Mouse (Mus musculus) testis, adult 2 months (tissue): ENCODE measurements at regions not wholly inside any gene's neighbourhood (a gene's known extent, or its start where the extent isn't known, plus 50 kb on each side); places are given as distances from the start of the nearest gene placed in this dataset.

Experiments
- H3K27ac ChIP-seq: fragments of 200-500 bp; 2 replicates; pipeline ENCODE4 v1.5.1; 2012; ENCODE audit warnings: low read depth, low read length; ENCODE audit not compliant: control insufficient read depth, insufficient read depth
- H3K27me3 ChIP-seq: fragments of 200-500 bp; 2 replicates; pipeline ENCODE4 v1.6.1; 2012; ENCODE audit warnings: mild to moderate bottlenecking, low read length, moderate library complexity; ENCODE audit not compliant: control insufficient read depth, insufficient read depth
- H3K36me3 ChIP-seq: fragments of 200-500 bp; 2 replicates; pipeline ENCODE4 v1.6.1; 2012; ENCODE audit warnings: mild to moderate bottlenecking, low read length; ENCODE audit not compliant: control insufficient read depth, insufficient read depth
- H3K4me1 ChIP-seq: fragments of 200-500 bp; 2 replicates; pipeline ENCODE4 v1.6.1; 2012; ENCODE audit warnings: low read length; ENCODE audit not compliant: control insufficient read depth, insufficient read depth
- H3K4me3 ChIP-seq: fragments of 200-500 bp; 2 replicates; pipeline ENCODE4 v1.5.1; 2012; ENCODE audit warnings: low read depth, mild to moderate bottlenecking, low read length, moderate library complexity, mixed read lengths; ENCODE audit not compliant: control insufficient read depth
- CTCF ChIP-seq: fragments of 200-500 bp; IDR thresholded peaks from 2 replicates; pipeline ENCODE4 v1.5.1; 2012; ENCODE audit warnings: low read depth, mild to moderate bottlenecking, inconsistent platforms, low read length, moderate library complexity; ENCODE audit not compliant: control insufficient read depth, insufficient read depth, insufficient replicate concordance
- POLR2A ChIP-seq: fragments of 200-500 bp; IDR thresholded peaks from 2 replicates; pipeline ENCODE4 v1.6.1; 2012; ENCODE audit warnings: low read depth, mild to moderate bottlenecking, inconsistent platforms, low read length, moderate library complexity; ENCODE audit not compliant: control insufficient read depth

- no peak for TF ChIP-seq CTCF
- TF ChIP-seq POLR2A: no peak
- Histone ChIP-seq H3K27ac (no peak overlapping the region), H3K4me1 (no peaks in the 10 kb centered on the region), H3K4me3 (no peak overlapping the region), H3K27me3 (no peaks in the 10 kb centered on the region), H3K36me3 (no peaks in the 10 kb centered on the region)
Observed at GRCm38 (mm10) chr2:92673931-92674330, 74.4 kb downstream of the Chst1 start.

GRCm38 (mm10) chr2:92675247-92675646 is 75.7 kb downstream of the Chst1 start:
- H3K4me1 ChIP-seq: no peaks in the 10 kb centered on the region
- H3K27ac ChIP-seq: no peak overlapping the region
- H3K36me3 ChIP-seq: no peaks in the 10 kb centered on the region
- H3K4me3 ChIP-seq: no peak overlapping the region
- TF ChIP-seq CTCF: no peak
- no peak for TF ChIP-seq POLR2A
- no peaks in the 10 kb centered on the region for H3K27me3 ChIP-seq

GRCm38 (mm10) chr2:92678276-92678930 is 78.9 kb downstream of the Chst1 start:
- H3K27me3 ChIP-seq: no peaks in the 10 kb centered on the region
- H3K27ac ChIP-seq: no peak overlapping the region
- H3K4me3 ChIP-seq: no peak overlapping the region
- H3K4me1 ChIP-seq: no peaks in the 10 kb centered on the region
- H3K36me3 ChIP-seq: no peaks in the 10 kb centered on the region
- no peak for TF ChIP-seq POLR2A

- TF ChIP-seq CTCF (no peak), POLR2A (no peak)
- H3K27me3 ChIP-seq: no peaks in the 10 kb centered on the region
- H3K36me3 ChIP-seq: no peaks in the 10 kb centered on the region
- no peak overlapping the region for H3K4me3 ChIP-seq
- H3K27ac ChIP-seq: no peak overlapping the region
- no peaks in the 10 kb centered on the region for H3K4me1 ChIP-seq
Observed at GRCm38 (mm10) chr2:92678999-92679704, 79.6 kb downstream of the Chst1 start.

GRCm38 (mm10) chr2:92682256-92682655 is 82.7 kb downstream of the Chst1 start:
- H3K27ac ChIP-seq: no peak overlapping the region
- H3K36me3 ChIP-seq: no peaks in the 10 kb centered on the region
- H3K4me3 ChIP-seq: no peak overlapping the region
- H3K27me3 ChIP-seq: no peaks in the 10 kb centered on the region
- no peaks in the 10 kb centered on the region for H3K4me1 ChIP-seq
- TF ChIP-seq POLR2A: no peak
- no peak for TF ChIP-seq CTCF

- H3K4me3 ChIP-seq: no peak overlapping the region
- H3K27me3 ChIP-seq: no peaks in the 10 kb centered on the region
- H3K27ac ChIP-seq: no peak overlapping the region
- TF ChIP-seq CTCF (no peak), POLR2A (no peak)
- no peaks in the 10 kb centered on the region for H3K36me3 ChIP-seq
- H3K4me1 ChIP-seq: no peaks in the 10 kb centered on the region; the same call in 1 of the 2 replicates
Observed at GRCm38 (mm10) chr2:92687702-92688101, 88.2 kb downstream of the Chst1 start.

GRCm38 (mm10) chr2:92689203-92689602 is 89.7 kb downstream of the Chst1 start:
- Histone ChIP-seq H3K27ac (no peak overlapping the region), H3K4me3 (no peak overlapping the region), H3K4me1 (no peaks in the 10 kb centered on the region; the same call in 1 of the 2 replicates), H3K27me3 (no peaks in the 10 kb centered on the region), H3K36me3 (no peaks in the 10 kb centered on the region)
- TF ChIP-seq CTCF: no peak

GRCm38 (mm10) chr2:92690304-92690703 is 90.8 kb downstream of the Chst1 start:
- H3K4me1 ChIP-seq: no peaks in the 10 kb centered on the region; the same call in 1 of the 2 replicates
- H3K27me3 ChIP-seq: no peaks in the 10 kb centered on the region
- TF ChIP-seq CTCF (no peak), POLR2A (no peak)
- no peaks in the 10 kb centered on the region for H3K36me3 ChIP-seq
- H3K4me3 ChIP-seq: no peak overlapping the region
- H3K27ac ChIP-seq: no peak overlapping the region
